Mouse (Mus musculus): ENCODE results near the gene Alg12. TPM values are rescaled to one million over a fixed set of nuclear protein-coding genes. Genes with fewer than 3 reads are reported as not detected.

Gene Alg12
- 7.0 and 7.9 TPM in 2 replicates for polyA plus RNA-seq (2015; fragmentation: Nextera tagmentation; extraction: Ambion mirVana)

GRCm38 (mm10) chr15:88819026-88819905, at the start of gene Alg12, which contains the start of gene Creld2:
Gene Alg12, minus strand, starts transcription at chr15:88819318.
Gene Creld2, plus strand, starts transcription at chr15:88819646.

GRCm38 (mm10) chr15:88861772-88862622, 42.9 kb upstream of the Alg12 start, which contains the start of gene Pim3:
Gene Pim3, plus strand, starts transcription at chr15:88862186.

Other genes with a start within 250 kb of the Alg12 start
- not detected in 2 replicates for gene Zdhhc25, start 219.0 kb downstream of the Alg12 start, polyA plus RNA-seq (2015; fragmentation: Nextera tagmentation; extraction: Ambion mirVana)
- gene Brd1, start 85.1 kb downstream of the Alg12 start, polyA plus RNA-seq (2015; fragmentation: Nextera tagmentation; extraction: Ambion mirVana), result 11.1 and 11.2 TPM in 2 replicates
- gene Zbed4, start 67.7 kb downstream of the Alg12 start, polyA plus RNA-seq (2015; fragmentation: Nextera tagmentation; extraction: Ambion mirVana), result 5.0 and 5.1 TPM in 2 replicates
- gene Creld2, start 328 bp upstream of the Alg12 start, polyA plus RNA-seq (2015; fragmentation: Nextera tagmentation; extraction: Ambion mirVana), result 44.6 and 52.2 TPM in 2 replicates
- 73.8 and 74.6 TPM in 2 replicates for gene Pim3, start 42.9 kb upstream of the Alg12 start, polyA plus RNA-seq (2015; fragmentation: Nextera tagmentation; extraction: Ambion mirVana)
- gene Ttll8, start 135.1 kb upstream of the Alg12 start, polyA plus RNA-seq (2015; fragmentation: Nextera tagmentation; extraction: Ambion mirVana), result 0.19 and 0.23 TPM in 2 replicates
- 67.4 and 69.0 TPM in 2 replicates for gene Mlc1, start 159.7 kb upstream of the Alg12 start, polyA plus RNA-seq (2015; fragmentation: Nextera tagmentation; extraction: Ambion mirVana)
- gene Mov10l1, start 163.6 kb upstream of the Alg12 start, polyA plus RNA-seq (2015; fragmentation: Nextera tagmentation; extraction: Ambion mirVana), result not detected in 2 replicates
- gene Panx2, start 240.4 kb upstream of the Alg12 start, polyA plus RNA-seq (2015; fragmentation: Nextera tagmentation; extraction: Ambion mirVana), result 13.4 and 14.9 TPM in 2 replicates